In the genomic region with DNA sequence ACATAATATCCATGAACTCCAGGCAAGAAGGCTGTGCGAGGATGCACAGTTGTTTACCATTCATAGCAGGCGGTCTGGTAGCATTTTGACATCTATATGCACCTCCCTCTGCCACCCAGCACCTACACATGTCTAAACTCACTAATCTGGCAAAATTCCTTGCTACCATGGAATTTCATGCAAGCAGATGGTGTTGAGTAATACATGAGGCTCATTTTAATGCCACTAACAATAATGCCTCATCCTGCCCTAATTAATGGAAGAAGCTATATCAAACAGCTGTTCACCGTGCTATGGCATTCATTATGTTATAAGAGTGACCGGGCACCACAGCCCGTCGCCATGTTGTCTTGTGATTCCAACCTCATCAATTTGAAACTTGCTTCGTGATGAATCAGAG, we compare ENCODE assay signal across 14 mouse cellular contexts.
"Had no signal": no experiment of that assay in that cellular context is flagged by ENCODE, and none has a peak within 500 bp of the region (broad histone marks: within the 10 kb centered on the region; RNA-seq: fewer than 3 reads in every experiment).

No protein-coding gene starts in this region.

- H3K4me1 ChIP-seq: liver, embryonic 12.5 days; midbrain, embryonic 10.5 days; midbrain, embryonic 15.5 days had no signal

- H3K27me3 ChIP-seq: liver, embryonic 12.5 days; midbrain, embryonic 15.5 days had no signal

- H3K36me3 ChIP-seq: liver, embryonic 12.5 days; midbrain, embryonic 10.5 days; midbrain, embryonic 15.5 days had no signal

- H3K27ac ChIP-seq: liver, embryonic 12.5 days; midbrain, embryonic 10.5 days; midbrain, embryonic 15.5 days had no signal

- ATAC-seq: liver, embryonic 12.5 days; midbrain, embryonic 15.5 days had no signal

- H3K4me2 ChIP-seq: liver, embryonic 12.5 days; lung, embryonic 14.5 days; midbrain, embryonic 15.5 days had no signal

- H3K4me3 ChIP-seq: liver, embryonic 12.5 days; midbrain, embryonic 10.5 days; midbrain, embryonic 15.5 days had no signal

- H3K9ac ChIP-seq: liver, embryonic 12.5 days; lung, embryonic 14.5 days; midbrain, embryonic 15.5 days had no signal

- DNase-seq: kidney, adult 8-10 months; kidney, postnatal 25 days; left cerebral cortex, postnatal 4 days; lung, embryonic 14.5 days; lung, postnatal 10 days; lung, postnatal 4 days; retina, postnatal 1 day; right cerebral cortex, postnatal 4 days; spleen, adult 18-20 months; thymus, adult 18-20 months; thymus, postnatal 14 days had no signal

- H3K9me3 ChIP-seq: liver, embryonic 12.5 days; midbrain, embryonic 10.5 days; midbrain, embryonic 15.5 days had no signal
